ENCODE assay signal across 8 mouse cellular contexts in the genomic region with DNA sequence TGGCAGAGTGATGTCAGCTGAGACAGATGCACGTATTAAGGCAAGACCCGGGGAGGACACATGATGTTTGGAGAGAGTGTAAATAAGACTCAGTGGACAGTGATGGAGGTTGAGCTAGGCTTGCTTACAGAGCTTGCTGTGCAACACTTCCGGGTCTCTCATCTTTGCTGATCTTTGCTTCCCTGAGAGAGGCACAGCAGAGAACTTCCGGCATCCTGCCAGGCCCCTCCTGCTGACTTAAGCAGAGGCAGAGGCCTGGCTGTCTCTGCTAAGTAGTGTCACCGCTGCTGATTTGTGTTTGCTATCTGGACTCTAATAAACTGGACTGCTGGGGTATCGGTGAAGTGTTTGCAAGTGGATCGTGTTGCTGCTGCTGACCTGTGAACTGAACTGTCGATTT. TPM values are rescaled to one million over a fixed set of nuclear protein-coding genes. Genes with fewer than 3 reads are reported as not detected.
DNase-seq lines count a peak whose midpoint lies in the region; ATAC-seq and TF ChIP-seq lines count a peak whose summit lies in the region.

No protein-coding gene starts in this region.

- WGBS in intestine, postnatal 0 days = 30% methylated on average over 8 of the region's 8 CpGs
- WGBS in hindbrain, postnatal 0 days = 69% methylated on average over 8 of the region's 8 CpGs

- H3K27me3 ChIP-seq in intestine, postnatal 0 days (replicated peaks; ENCODE audit: control insufficient read depth, insufficient read depth, low read length) = no peaks in the 10 kb centered on the region
- H3K27me3 ChIP-seq in splenic B cell, adult 2 months (ENCODE audit: control insufficient read depth, insufficient read depth, low read length, poor library complexity, severe bottlenecking) = no peaks in the 10 kb centered on the region
- no peaks in the 10 kb centered on the region for H3K27me3 ChIP-seq in hindbrain, postnatal 0 days (ENCODE audit: insufficient read depth, low read length)

- H3K9me3 ChIP-seq in intestine, postnatal 0 days (ENCODE audit: control insufficient read depth) = no peaks in the 10 kb centered on the region
- no peaks in the 10 kb centered on the region for H3K9me3 ChIP-seq in hindbrain, postnatal 0 days (ENCODE audit: low read length)

- intact Hi-C loops in left cerebral cortex, adult 2 months (cut with DNase I) = no loop called here

- DNase-seq in right cerebral cortex, postnatal 14 days = peak; percentile 61
- DNase-seq in right cerebral cortex, adult 18-20 months = no peak
- peak; percentile 50 for DNase-seq in brain, adult 2 months (ENCODE audit: low read depth, low spot score)
- DNase-seq in splenic B cell, adult 2 months (ENCODE audit: low read depth, low spot score) = peak; percentile 22
- DNase-seq in hindbrain, postnatal 0 days (ENCODE audit: low spot score) = no peak
- no peak for DNase-seq in left cerebral cortex, adult 2 months (ENCODE audit: extremely low spot score in 1 of 2, low spot score in 2 of 2)
- no peak for DNase-seq in urinary bladder, postnatal 10 days (ENCODE audit: low spot score)

- TF ChIP-seq CTCF in intestine, postnatal 0 days (IDR thresholded peaks at IDR 0.05; ENCODE audit: low read depth) = no peak
- TF ChIP-seq CTCF in hindbrain, postnatal 0 days (IDR thresholded peaks at IDR 0.05; ENCODE audit: low read depth) = no peak
- TF ChIP-seq CTCF in left cerebral cortex, adult 2 months (IDR thresholded peaks at IDR 0.05) = no peak

- peak; percentile 56 for ATAC-seq in intestine, postnatal 0 days
- ATAC-seq in hindbrain, postnatal 0 days = no peak

- no peak overlapping the region for H3K4me2 ChIP-seq in intestine, postnatal 0 days (replicated peaks; ENCODE audit: low read depth)
- no peak overlapping the region for H3K4me2 ChIP-seq in hindbrain, postnatal 0 days (ENCODE audit: low read depth, low read length)

- no peaks in the 10 kb centered on the region for H3K4me1 ChIP-seq in intestine, postnatal 0 days (replicated peaks; ENCODE audit: control insufficient read depth, insufficient read depth, low read length)
- no peaks in the 10 kb centered on the region; the same call in 1 of the 2 replicates for H3K4me1 ChIP-seq in hindbrain, postnatal 0 days (ENCODE audit: insufficient read depth, low read length)

- H3K27ac ChIP-seq in intestine, postnatal 0 days (ENCODE audit: low read depth, low read length) = peak overlapping the region; percentile 41; the same call in 1 of the 2 replicates
- H3K27ac ChIP-seq in hindbrain, postnatal 0 days = no peak overlapping the region
- H3K27ac ChIP-seq in left cerebral cortex, adult 2 months = no peak overlapping the region

- H3K9ac ChIP-seq in intestine, postnatal 0 days (ENCODE audit: low read depth, low read length) = no peak overlapping the region
- no peak overlapping the region for H3K9ac ChIP-seq in hindbrain, postnatal 0 days (replicated peaks; ENCODE audit: low read length)

- H3K36me3 ChIP-seq in intestine, postnatal 0 days (ENCODE audit: control insufficient read depth, insufficient read depth) = no peaks in the 10 kb centered on the region
- no peaks in the 10 kb centered on the region for H3K36me3 ChIP-seq in splenic B cell, adult 2 months (ENCODE audit: control insufficient read depth, insufficient read depth, low read length, poor library complexity, severe bottlenecking)
- no peaks in the 10 kb centered on the region for H3K36me3 ChIP-seq in hindbrain, postnatal 0 days (ENCODE audit: insufficient read depth, low read length)

- no peak overlapping the region for H3K4me3 ChIP-seq in intestine, postnatal 0 days (ENCODE audit: low read depth, low read length)
- H3K4me3 ChIP-seq in hindbrain, postnatal 0 days (ENCODE audit: low read length) = no peak overlapping the region
- H3K4me3 ChIP-seq in left cerebral cortex, adult 2 months = no peak overlapping the region

RNA-seq across cellular contexts. Expression of a gene that starts 40.6 kb away (rescaled TPM):
- polyA plus RNA-seq in intestine, postnatal 0 days (2015; fragmentation: Nextera tagmentation; extraction: Ambion mirVana) = 1.6 TPM in 2 replicates
- total RNA-seq in hindbrain, postnatal 0 days (2014; rRNA removed) = 6.7 and 9.3 TPM in 2 replicates
- polyA plus RNA-seq in hindbrain, postnatal 0 days (2015; fragmentation: Nextera tagmentation; extraction: Ambion mirVana) = 1.2 and 1.5 TPM in 2 replicates
- total RNA-seq in left cerebral cortex, adult 2 months (2021) = 1 to 10 TPM; 4.4 to 4.9 TPM

RNA-seq across cellular contexts. Expression of a gene that starts 55.6 kb away (rescaled TPM):
- 16.9 and 18.7 TPM in 2 replicates for polyA plus RNA-seq in intestine, postnatal 0 days (2015; fragmentation: Nextera tagmentation; extraction: Ambion mirVana)
- 7.7 and 12.2 TPM in 2 replicates for total RNA-seq in hindbrain, postnatal 0 days (2014; rRNA removed)
- 5.5 and 5.9 TPM in 2 replicates for polyA plus RNA-seq in hindbrain, postnatal 0 days (2015; fragmentation: Nextera tagmentation; extraction: Ambion mirVana)
- 10 to 100 TPM; 10.8 to 14.0 TPM for total RNA-seq in left cerebral cortex, adult 2 months (2021)

Comparison
In these comparisons a context has a peak if more than half of its experiments do, and no peak if none do; other contexts are left out.
1. DNase-seq: peak in right cerebral cortex, postnatal 14 days (single experiment), brain, adult 2 months (single experiment) and splenic B cell, adult 2 months (single experiment); none in right cerebral cortex, adult 18-20 months (single experiment), hindbrain, postnatal 0 days (single experiment), left cerebral cortex, adult 2 months (0 of 2) and urinary bladder, postnatal 10 days (single experiment).